Mouse (Mus musculus) hindbrain, embryonic 15.5 days (tissue): Measurements from ENCODE around the gene Ddx27. TPM values are rescaled to one million over a fixed set of nuclear protein-coding genes. Genes with fewer than 3 reads are reported as not detected.

ENCODE experiments used
- ATAC-seq: fragments of 200-750 bp; cut with Nextera tagmentation; 2 replicates; pipeline ENCODE4 v1.8.0; 2017; ENCODE audit warnings: low read depth, moderate number of reproducible peaks, moderate TSS enrichment; ENCODE audit not compliant: low FRiP score
- H3K27ac ChIP-seq: fragments of 300-500 bp; sonication (generic); replicated peaks from 2 replicates; pipeline ENCODE4 v1.5.1; 2015; ENCODE audit warnings: mild to moderate bottlenecking, inconsistent platforms
- H3K27me3 ChIP-seq: fragments of 300-500 bp; sonication (generic); 2 replicates; pipeline ENCODE4 v1.6.1; 2015; ENCODE audit warnings: control low read depth, inconsistent platforms
- H3K36me3 ChIP-seq: fragments of 300-500 bp; sonication (generic); 2 replicates; pipeline ENCODE4 v1.6.1; 2015; ENCODE audit warnings: control low read depth, inconsistent platforms
- H3K4me1 ChIP-seq: fragments of 300-500 bp; sonication (generic); replicated peaks from 2 replicates; pipeline ENCODE4 v1.6.1; 2015; ENCODE audit warnings: control low read depth, inconsistent platforms
- H3K4me2 ChIP-seq: fragments of 300-500 bp; sonication (generic); 2 replicates; pipeline ENCODE4 v1.6.1; 2015; ENCODE audit warnings: moderate library complexity, mild to moderate bottlenecking, inconsistent platforms
- H3K4me3 ChIP-seq: fragments of 300-500 bp; sonication (generic); 2 replicates; pipeline ENCODE4 v1.5.1; 2015; ENCODE audit warnings: mild to moderate bottlenecking, inconsistent platforms
- H3K9ac ChIP-seq: fragments of 300-500 bp; sonication (generic); 2 replicates; pipeline ENCODE4 v1.6.1; 2015; ENCODE audit warnings: inconsistent platforms
- H3K9me3 ChIP-seq: fragments of 300-500 bp; sonication (generic); 2 replicates; pipeline ENCODE4 v1.6.1; 2016; ENCODE audit warnings: control low read depth, inconsistent platforms
- WGBS: fragments of 180-500 bp; shearing (Covaris S2); methylation state at CpG from one replicate; pipeline ENCODE4 v1.1.7; 2015; 5-methylcytosine and 5-hydroxymethylcytosine counted together
- polyA plus RNA-seq: library from polyadenylated mRNA; unstranded; fragments of >200 nt; fragmentation: Nextera tagmentation; extraction: Ambion mirVana; gene quantifications from 2 replicates; pipeline ENCODE4 v1.2.1, GENCODE M21; 2015

The Ddx27 gene
- polyA plus RNA-seq: 35.4 and 38.0 TPM in 2 replicates

GRCm38 (mm10) chr2:167014702-167015381 is at the start of gene Ddx27:
TSS of gene Ddx27 (plus strand) at chr2:167015193.
- H3K4me1 ChIP-seq: peaks cover 20% of the 10 kb centered on the region
- H3K36me3 ChIP-seq: peaks cover 14% of the 10 kb centered on the region
- peak within 1 kb of the TSS; percentile 78 for H3K4me2 ChIP-seq
- WGBS: 2% methylated on average over 37 of the region's 37 CpGs
- H3K27me3 ChIP-seq: no peaks in the 10 kb centered on the region
- H3K9me3 ChIP-seq: no peaks in the 10 kb centered on the region
- peak within 1 kb of the TSS; percentile 59 for H3K9ac ChIP-seq
- peak within 1 kb of the TSS; percentile 55 for H3K4me3 ChIP-seq
- H3K27ac ChIP-seq: peak within 1 kb of the TSS; percentile 83
- ATAC-seq: peak; percentile 92

- Histone ChIP-seq H3K4me2 (no peak overlapping the region), H3K9me3 (no peaks in the 10 kb centered on the region), H3K36me3 (no peaks in the 10 kb centered on the region), H3K4me3 (no peak overlapping the region), H3K27me3 (no peaks in the 10 kb centered on the region), H3K4me1 (peaks cover 36% of the 10 kb centered on the region), H3K27ac (no peak overlapping the region), H3K9ac (no peak overlapping the region)
- 69% methylated on average over 1 of the region's 1 CpGs for WGBS
- no peak for ATAC-seq
Measured at GRCm38 (mm10) chr2:166973153-166973552, 41.8 kb upstream of the Ddx27 start.

- Histone ChIP-seq H3K9me3 (no peaks in the 10 kb centered on the region), H3K9ac (no peak overlapping the region), H3K4me2 (no peak overlapping the region), H3K4me1 (peaks cover 36% of the 10 kb centered on the region), H3K36me3 (no peaks in the 10 kb centered on the region), H3K27ac (no peak overlapping the region), H3K4me3 (no peak overlapping the region), H3K27me3 (no peaks in the 10 kb centered on the region)
- 74% methylated on average over 6 of the region's 6 CpGs for WGBS
- ATAC-seq: no peak
Measured at GRCm38 (mm10) chr2:166974177-166974872, 40.7 kb upstream of the Ddx27 start.

- 75% methylated on average over 3 of the region's 3 CpGs for WGBS
- ATAC-seq: no peak
- no peak overlapping the region for H3K27ac ChIP-seq
- H3K9me3 ChIP-seq: no peaks in the 10 kb centered on the region
- H3K9ac ChIP-seq: no peak overlapping the region
- H3K36me3 ChIP-seq: no peaks in the 10 kb centered on the region
- no peak overlapping the region for H3K4me3 ChIP-seq
- no peak overlapping the region for H3K4me2 ChIP-seq
- no peaks in the 10 kb centered on the region for H3K27me3 ChIP-seq
- peaks cover 36% of the 10 kb centered on the region for H3K4me1 ChIP-seq
Measured at GRCm38 (mm10) chr2:166976356-166976755, 38.6 kb upstream of the Ddx27 start.

- no peak overlapping the region for H3K9ac ChIP-seq
- H3K4me2 ChIP-seq: no peak overlapping the region
- peaks cover 36% of the 10 kb centered on the region for H3K4me1 ChIP-seq
- H3K9me3 ChIP-seq: no peaks in the 10 kb centered on the region
- no peaks in the 10 kb centered on the region for H3K36me3 ChIP-seq
- no peak overlapping the region for H3K27ac ChIP-seq
- WGBS: 70% methylated on average over 3 of the region's 3 CpGs
- H3K4me3 ChIP-seq: no peak overlapping the region
- ATAC-seq: no peak
- no peaks in the 10 kb centered on the region for H3K27me3 ChIP-seq
Measured at GRCm38 (mm10) chr2:166977490-166977889, 37.5 kb upstream of the Ddx27 start.

GRCm38 (mm10) chr2:166980161-166980560 is 34.8 kb upstream of the Ddx27 start:
- 90% methylated on average over 2 of the region's 2 CpGs for WGBS
- ATAC-seq: no peak
- Histone ChIP-seq H3K4me3 (no peak overlapping the region), H3K4me2 (no peak overlapping the region), H3K9me3 (no peaks in the 10 kb centered on the region), H3K27me3 (no peaks in the 10 kb centered on the region), H3K9ac (no peak overlapping the region), H3K27ac (no peak overlapping the region), H3K4me1 (peaks cover 25% of the 10 kb centered on the region), H3K36me3 (no peaks in the 10 kb centered on the region)

- no peaks in the 10 kb centered on the region for H3K9me3 ChIP-seq
- H3K27ac ChIP-seq: no peak overlapping the region
- H3K4me2 ChIP-seq: no peak overlapping the region
- no peak for ATAC-seq
- WGBS: 85% methylated on average over 4 of the region's 4 CpGs
- no peaks in the 10 kb centered on the region for H3K36me3 ChIP-seq
- no peaks in the 10 kb centered on the region for H3K27me3 ChIP-seq
- no peak overlapping the region for H3K4me3 ChIP-seq
- H3K4me1 ChIP-seq: no peaks in the 10 kb centered on the region
- H3K9ac ChIP-seq: no peak overlapping the region
Measured at GRCm38 (mm10) chr2:166983351-166983894, 31.6 kb upstream of the Ddx27 start.

GRCm38 (mm10) chr2:166990861-166991260 is 24.1 kb upstream of the Ddx27 start:
- Histone ChIP-seq H3K27me3 (no peaks in the 10 kb centered on the region), H3K36me3 (no peaks in the 10 kb centered on the region), H3K4me2 (no peak overlapping the region), H3K9ac (no peak overlapping the region), H3K4me3 (no peak overlapping the region), H3K4me1 (peaks cover 40% of the 10 kb centered on the region), H3K9me3 (no peaks in the 10 kb centered on the region), H3K27ac (no peak overlapping the region)
- 89% methylated on average over 7 of the region's 7 CpGs for WGBS
- no peak for ATAC-seq

GRCm38 (mm10) chr2:166991945-166992344 is 23.0 kb upstream of the Ddx27 start:
- no peak for ATAC-seq
- H3K27me3 ChIP-seq: no peaks in the 10 kb centered on the region
- H3K27ac ChIP-seq: no peak overlapping the region
- H3K36me3 ChIP-seq: no peaks in the 10 kb centered on the region
- no peaks in the 10 kb centered on the region for H3K9me3 ChIP-seq
- peaks cover 46% of the 10 kb centered on the region for H3K4me1 ChIP-seq
- no peak overlapping the region for H3K4me2 ChIP-seq
- H3K9ac ChIP-seq: no peak overlapping the region
- no peak overlapping the region for H3K4me3 ChIP-seq

- 3% methylated on average over 28 of the region's 28 CpGs for WGBS
- Histone ChIP-seq H3K4me3 (peak overlapping the region; percentile 91), H3K4me2 (peak overlapping the region; percentile 68), H3K9me3 (no peaks in the 10 kb centered on the region), H3K27me3 (no peaks in the 10 kb centered on the region), H3K4me1 (peaks cover 43% of the 10 kb centered on the region), H3K27ac (peak overlapping the region; percentile 98), H3K9ac (peak overlapping the region; percentile 97), H3K36me3 (no peaks in the 10 kb centered on the region)
- ATAC-seq: peak; percentile 13
Measured at GRCm38 (mm10) chr2:166995021-166995795, 19.8 kb upstream of the Ddx27 start.

GRCm38 (mm10) chr2:166995796-166996532 is 19.0 kb upstream of the Ddx27 start, which contains the start of gene Stau1:
TSS of gene Stau1 (minus strand) at chr2:166996299.
- H3K27me3 ChIP-seq: no peaks in the 10 kb centered on the region
- WGBS: under 1% methylated on average over 67 of the region's 88 CpGs
- no peaks in the 10 kb centered on the region for H3K36me3 ChIP-seq
- peak within 1 kb of the TSS; percentile 97 for H3K9ac ChIP-seq
- no peaks in the 10 kb centered on the region for H3K9me3 ChIP-seq
- H3K27ac ChIP-seq: peak within 1 kb of the TSS; percentile 98
- peak within 1 kb of the TSS; percentile 91 for H3K4me3 ChIP-seq
- ATAC-seq: peak; percentile 99
- H3K4me2 ChIP-seq: peak within 1 kb of the TSS; percentile 68
- H3K4me1 ChIP-seq: peaks cover 43% of the 10 kb centered on the region
